Mouse (Mus musculus) CH12.LX (cell line): ENCODE data around the gene Gm5788. TPM values are rescaled to one million over a fixed set of nuclear protein-coding genes. Genes with fewer than 3 reads are reported as not detected.
"Not testable (repeated sequence)": the region's sequence is repeated elsewhere in the genome, so short reads cannot be mapped to it uniquely, and the experiment has no call there.

Experiments used
- DNase-seq: peaks from one replicate; pipeline ENCODE4 v3.0.0-alpha.2; 2013; ENCODE audit errors: extremely low read depth
- H3K27ac ChIP-seq: 2 replicates; pipeline ENCODE4 v1.5.1; 2012; ENCODE audit warnings: low read depth, mild to moderate bottlenecking, control low read depth, moderate library complexity; ENCODE audit not compliant: insufficient read depth
- H3K27me3 ChIP-seq: replicated peaks from 2 replicates; pipeline ENCODE3; 2012; ENCODE audit warnings: inconsistent platforms
- H3K36me3 ChIP-seq, 2 experiments: replicated peaks in 1 of 2; 2 replicates each; pipeline versions ENCODE3 to v1.6.1; 2012; ENCODE audit warnings: inconsistent platforms in 1 of 2, low read length in 1 of 2, mild to moderate bottlenecking in 1 of 2, mixed read lengths in 1 of 2, moderate library complexity in 1 of 2; ENCODE audit not compliant: control insufficient read depth in 1 of 2, insufficient read depth in 1 of 2
- H3K4me1 ChIP-seq, 2 experiments: 2 replicates each; pipeline ENCODE4 v1.6.1; 2012; ENCODE audit warnings: inconsistent platforms in 1 of 2, moderate library complexity in 1 of 2; ENCODE audit not compliant: insufficient read depth in 2 of 2, control insufficient read depth in 1 of 2
- H3K4me2 ChIP-seq: 2 replicates; pipeline ENCODE4 v1.6.1; 2012; ENCODE audit warnings: low read depth, mild to moderate bottlenecking, control low read depth; ENCODE audit not compliant: poor library complexity, insufficient read depth, severe bottlenecking
- H3K4me3 ChIP-seq, 3 experiments: fragments of 150-350 bp in 1 of 3; sonication (generic) in 1 of 3; replicated peaks in 1 of 3; 2 replicates each; pipeline versions ENCODE3 to v1.5.1; 2011 to 2012; ENCODE audit warnings: low read depth in 2 of 3, low read length in 2 of 3, mild to moderate bottlenecking in 2 of 3, moderate library complexity in 2 of 3, control low read depth in 1 of 3, improper control_type of control experiment in 1 of 3, inconsistent platforms in 1 of 3, mixed read lengths in 1 of 3; ENCODE audit not compliant: poor library complexity in 1 of 3
- H3K79me2 ChIP-seq: replicated peaks from 2 replicates; pipeline ENCODE4 v1.6.1; 2012; ENCODE audit warnings: mild to moderate bottlenecking, moderate library complexity; ENCODE audit not compliant: control insufficient read depth, poor library complexity, insufficient read depth, severe bottlenecking; ENCODE audit errors: extremely low read depth
- H3K9ac ChIP-seq: 2 replicates; pipeline ENCODE4 v1.6.1; 2012; ENCODE audit warnings: low read depth, mild to moderate bottlenecking, control low read depth, moderate library complexity; ENCODE audit not compliant: insufficient read depth
- H3K9me3 ChIP-seq: replicated peaks from 2 replicates; pipeline ENCODE3; 2012; ENCODE audit warnings: low read length, inconsistent platforms, mixed read lengths
- CHD1 ChIP-seq: IDR thresholded peaks from 2 replicates; pipeline ENCODE4 v1.6.1; 2012; ENCODE audit warnings: low read depth, low read length, improper control_type of control experiment, inconsistent platforms
- ELF1 ChIP-seq: IDR thresholded peaks from 2 replicates; pipeline ENCODE4 v1.6.1; 2014; ENCODE audit warnings: low read depth, mild to moderate bottlenecking, inconsistent platforms, low read length, improper control_type of control experiment
- ETS1 ChIP-seq: conservative IDR thresholded peaks from 2 replicates; pipeline ENCODE4 v1.6.1; 2012; ENCODE audit warnings: low read depth, mild to moderate bottlenecking, inconsistent platforms, low read length, improper control_type of control experiment, moderate library complexity
- HCFC1 ChIP-seq: IDR thresholded peaks from 2 replicates; pipeline ENCODE4 v1.6.1; 2012; ENCODE audit warnings: low read depth, mild to moderate bottlenecking, inconsistent platforms, low read length, improper control_type of control experiment
- JUND ChIP-seq: conservative IDR thresholded peaks from 2 replicates; pipeline ENCODE4 v1.6.1; 2011; ENCODE audit warnings: low read depth, low read length, improper control_type of control experiment
- MAZ ChIP-seq: IDR thresholded peaks from 2 replicates; pipeline ENCODE4 v1.6.1; 2012; ENCODE audit warnings: low read depth, mild to moderate bottlenecking, inconsistent platforms, low read length, improper control_type of control experiment, moderate library complexity
- MEF2A ChIP-seq: IDR thresholded peaks from 2 replicates; pipeline ENCODE4 v1.6.1; 2014; ENCODE audit warnings: low read depth, mild to moderate bottlenecking, inconsistent platforms, low read length, improper control_type of control experiment, borderline replicate concordance
- NRF1 ChIP-seq: IDR thresholded peaks from 2 replicates; pipeline ENCODE4 v1.6.1; 2014; ENCODE audit warnings: low read depth, mild to moderate bottlenecking, inconsistent platforms, low read length, improper control_type of control experiment, moderate library complexity
- RCOR1 ChIP-seq: conservative IDR thresholded peaks from 2 replicates; pipeline ENCODE4 v1.6.1; 2012; ENCODE audit warnings: low read depth, mild to moderate bottlenecking, inconsistent platforms, low read length, improper control_type of control experiment
- TCF12 ChIP-seq: IDR thresholded peaks from 2 replicates; pipeline ENCODE4 v1.6.1; 2014; ENCODE audit warnings: low read depth, mild to moderate bottlenecking, inconsistent platforms, low read length, improper control_type of control experiment
- USF1 ChIP-seq: IDR thresholded peaks from 2 replicates; pipeline ENCODE4 v1.6.1; 2014; ENCODE audit warnings: low read depth, mild to moderate bottlenecking, inconsistent platforms, low read length, improper control_type of control experiment
- ZC3H11A ChIP-seq: IDR thresholded peaks from 2 replicates; pipeline ENCODE4 v1.6.1; 2012; ENCODE audit warnings: low read depth, mild to moderate bottlenecking, inconsistent platforms, low read length, improper control_type of control experiment
- ZNF384 ChIP-seq: IDR thresholded peaks from 2 replicates; pipeline ENCODE4 v1.6.1; 2012; ENCODE audit warnings: low read depth, low read length, improper control_type of control experiment, inconsistent platforms
- dilution Hi-C: fragments of 300-500 bp; cut with MboI; formaldehyde crosslinking; loops from 2 replicates; pipeline ENCODE4 v1.14.3; 2020; ENCODE audit warnings: low sequenced_read_pairs; ENCODE audit not compliant: extremely low pct_unique_long_range_greater_than_20kb, extremely low pct_ligation_motif_present
- in situ Hi-C: fragments of 300-500 bp; cut with MboI; formaldehyde crosslinking; loops from 3 replicates; pipeline ENCODE4 v1.14.3; 2019; ENCODE audit warnings: low sequenced_read_pairs, low pct_ligation_motif_present, low pct_unique_long_range_greater_than_20kb, mixed read lengths
- polyA plus RNA-seq: library from polyadenylated mRNA; unstranded; fragments of >175 nt; gene quantifications from 2 replicates; pipeline ENCODE4 v1.2.1, GENCODE M21; 2012; ENCODE audit warnings: low read depth; ENCODE audit not compliant: insufficient read length
- total RNA-seq, 2 experiments: library from RNA; depleted of rRNA; stranded (reverse); fragments of 300-350 nt in 1 of 2; fragments of >200 nt in 1 of 2; gene quantifications; 2 replicates each; pipeline ENCODE4 v1.2.3; 2012 to 2014

The Gm5788 gene
- total and polyA plus RNA-seq, 3 experiments = not detected

DNA sequence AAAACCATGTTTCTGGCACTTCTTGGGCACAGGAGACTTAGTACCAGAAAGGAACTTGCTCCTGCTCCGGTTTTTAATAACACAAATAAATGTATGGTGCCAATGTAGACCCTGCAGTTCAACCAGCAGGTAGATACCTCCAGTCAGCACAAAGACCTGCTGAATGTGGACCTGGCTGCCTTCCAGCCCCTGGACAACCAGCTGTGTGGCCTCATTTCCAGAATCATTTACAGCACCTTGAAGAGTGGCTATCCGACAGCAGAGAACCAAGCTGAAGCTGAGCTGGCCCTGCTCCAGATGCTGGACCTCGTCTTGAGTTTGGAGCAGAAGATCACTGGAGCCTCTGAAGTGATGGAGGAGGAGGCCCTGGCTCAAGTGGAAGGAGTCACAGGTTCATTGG lies 25.1 kb downstream of the Gm5788 start:
- H3K27ac ChIP-seq, H3K4me2 ChIP-seq, H3K9me3 ChIP-seq, DNase-seq, H3K4me1 ChIP-seq, H3K79me2 ChIP-seq, H3K9ac ChIP-seq, H3K27me3 ChIP-seq, in situ Hi-C loops, dilution Hi-C loops, H3K4me3 ChIP-seq, H3K36me3 ChIP-seq: not testable (repeated sequence)

DNA sequence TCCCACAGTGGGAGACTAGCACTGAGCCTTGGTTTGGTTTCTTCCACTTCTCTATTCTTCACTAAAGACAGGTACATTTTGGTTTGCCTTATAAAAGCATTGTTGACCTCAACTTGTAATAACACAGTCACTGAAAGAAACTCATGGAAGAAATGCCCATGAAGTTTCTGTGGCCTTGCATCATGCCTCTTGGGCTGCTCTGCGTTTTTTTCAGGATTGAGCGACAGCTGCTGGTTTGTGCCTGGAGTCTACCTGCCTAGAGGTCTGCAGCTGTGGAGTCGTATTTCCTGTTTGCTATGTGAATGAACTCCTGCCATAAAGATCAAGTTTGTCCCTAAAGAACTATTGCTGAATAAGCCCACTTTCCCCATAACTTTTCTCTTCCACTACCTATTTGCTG lies 49.4 kb downstream of the Gm5788 start:
- dilution Hi-C loops = no loop called here
- Histone ChIP-seq H3K27me3 (no peaks in the 10 kb centered on the region), H3K9me3 (no peaks in the 10 kb centered on the region), H3K4me3 (no peak overlapping the region), H3K79me2 (no peaks in the 10 kb centered on the region), H3K4me1 (no peaks in the 10 kb centered on the region), H3K9ac (no peak overlapping the region), H3K36me3 (no peaks in the 10 kb centered on the region), H3K4me2 (no peak overlapping the region), H3K27ac (no peak overlapping the region)
- DNase-seq = no peak
- TF ChIP-seq NRF1 = no peak
- no peak for TF ChIP-seq RCOR1
- no peak for TF ChIP-seq JUND
- TF ChIP-seq USF1 = no peak
- TF ChIP-seq MEF2A = no peak
- no peak for TF ChIP-seq TCF12
- no peak for TF ChIP-seq CHD1
- TF ChIP-seq ETS1 = no peak
- TF ChIP-seq ZC3H11A = no peak
- TF ChIP-seq MAZ = no peak
- no peak for TF ChIP-seq ELF1
- no peak for TF ChIP-seq ZNF384
- no peak for TF ChIP-seq HCFC1
- in situ Hi-C loops = no loop called here

Other genes starting within 250 kb of the Gm5788 start
- 32.1 and 33.7 TPM in 2 replicates for gene Vipas39, start 228.5 kb upstream of the Gm5788 start, total RNA-seq (2012; rRNA removed)
- 44.4 and 47.2 TPM in 2 replicates for gene Vipas39, start 228.5 kb upstream of the Gm5788 start, total RNA-seq (2014; rRNA removed)
- gene Vipas39, start 228.5 kb upstream of the Gm5788 start, polyA plus RNA-seq = 27.9 and 30.2 TPM in 2 replicates
- gene Ahsa1, start 228.2 kb upstream of the Gm5788 start, total RNA-seq (2012; rRNA removed) = 288 and 397 TPM in 2 replicates
- gene Ahsa1, start 228.2 kb upstream of the Gm5788 start, total RNA-seq (2014; rRNA removed) = 456 and 483 TPM in 2 replicates
- gene Ahsa1, start 228.2 kb upstream of the Gm5788 start, polyA plus RNA-seq = 392 and 523 TPM in 2 replicates
- 0.08 TPM in 2 replicates for gene Ism2, start 195.0 kb upstream of the Gm5788 start, total RNA-seq (2012; rRNA removed)
- gene Ism2, start 195.0 kb upstream of the Gm5788 start, total RNA-seq (2014; rRNA removed) = not detected in 2 replicates
- gene Ism2, start 195.0 kb upstream of the Gm5788 start, polyA plus RNA-seq = 0.16 TPM in 1 of 2 replicates, not detected in the other
- 37.1 and 37.4 TPM in 2 replicates for gene Sptlc2, start 106.4 kb upstream of the Gm5788 start, total RNA-seq (2012; rRNA removed)
- 49.2 and 56.5 TPM in 2 replicates for gene Sptlc2, start 106.4 kb upstream of the Gm5788 start, total RNA-seq (2014; rRNA removed)
- 68.6 and 72.2 TPM in 2 replicates for gene Sptlc2, start 106.4 kb upstream of the Gm5788 start, polyA plus RNA-seq
- gene Slirp, start 50.8 kb upstream of the Gm5788 start, total RNA-seq (2012; rRNA removed) = 117 and 159 TPM in 2 replicates
- 138 and 180 TPM in 2 replicates for gene Slirp, start 50.8 kb upstream of the Gm5788 start, total RNA-seq (2014; rRNA removed)
- 261 and 271 TPM in 2 replicates for gene Slirp, start 50.8 kb upstream of the Gm5788 start, polyA plus RNA-seq
- 26.8 and 31.7 TPM in 2 replicates for gene Alkbh1, start 50.7 kb upstream of the Gm5788 start, total RNA-seq (2012; rRNA removed)
- gene Alkbh1, start 50.7 kb upstream of the Gm5788 start, total RNA-seq (2014; rRNA removed) = 39.1 and 54.1 TPM in 2 replicates
- 32.8 and 37.3 TPM in 2 replicates for gene Alkbh1, start 50.7 kb upstream of the Gm5788 start, polyA plus RNA-seq
- 78.0 and 93.6 TPM in 2 replicates for gene Snw1, start 22.4 kb upstream of the Gm5788 start, total RNA-seq (2012; rRNA removed)
- 116 and 126 TPM in 2 replicates for gene Snw1, start 22.4 kb upstream of the Gm5788 start, total RNA-seq (2014; rRNA removed)
- gene Snw1, start 22.4 kb upstream of the Gm5788 start, polyA plus RNA-seq = 96.8 and 113 TPM in 2 replicates
- gene Gm8300, start 19.6 kb downstream of the Gm5788 start, total RNA-seq (2012; rRNA removed) = 0.04 TPM in 1 of 2 replicates, not detected in the other
- gene Gm8300, start 19.6 kb downstream of the Gm5788 start, total RNA-seq (2014; rRNA removed) = not detected in 2 replicates
- not detected in 2 replicates for gene Gm8300, start 19.6 kb downstream of the Gm5788 start, polyA plus RNA-seq
- not detected in 2 replicates for gene Oog1, start 108.0 kb downstream of the Gm5788 start, total RNA-seq (2012; rRNA removed)
- gene Oog1, start 108.0 kb downstream of the Gm5788 start, total RNA-seq (2014; rRNA removed) = not detected in 2 replicates
- not detected in 2 replicates for gene Oog1, start 108.0 kb downstream of the Gm5788 start, polyA plus RNA-seq
- 0.08 TPM in 1 of 2 replicates, not detected in the other for gene Gm4027, start 124.1 kb downstream of the Gm5788 start, total RNA-seq (2012; rRNA removed)
- not detected in 2 replicates for gene Gm4027, start 124.1 kb downstream of the Gm5788 start, total RNA-seq (2014; rRNA removed)
- not detected in 2 replicates for gene Gm4027, start 124.1 kb downstream of the Gm5788 start, polyA plus RNA-seq
- not detected in 2 replicates for gene Gm16381, start 149.9 kb downstream of the Gm5788 start, total RNA-seq (2012; rRNA removed)
- gene Gm16381, start 149.9 kb downstream of the Gm5788 start, total RNA-seq (2014; rRNA removed) = not detected in 2 replicates
- not detected in 2 replicates for gene Gm16381, start 149.9 kb downstream of the Gm5788 start, polyA plus RNA-seq